Mouse (Mus musculus) urinary bladder, adult 18-20 months (tissue): ENCODE results near the gene March11.

Experiments
- DNase-seq, 2 experiments: peaks; one replicate each; pipeline ENCODE4 v3.0.0; 2022; ENCODE audit warnings: low spot score in 2 of 2, mixed read lengths in 2 of 2

The March11 gene

DNA sequence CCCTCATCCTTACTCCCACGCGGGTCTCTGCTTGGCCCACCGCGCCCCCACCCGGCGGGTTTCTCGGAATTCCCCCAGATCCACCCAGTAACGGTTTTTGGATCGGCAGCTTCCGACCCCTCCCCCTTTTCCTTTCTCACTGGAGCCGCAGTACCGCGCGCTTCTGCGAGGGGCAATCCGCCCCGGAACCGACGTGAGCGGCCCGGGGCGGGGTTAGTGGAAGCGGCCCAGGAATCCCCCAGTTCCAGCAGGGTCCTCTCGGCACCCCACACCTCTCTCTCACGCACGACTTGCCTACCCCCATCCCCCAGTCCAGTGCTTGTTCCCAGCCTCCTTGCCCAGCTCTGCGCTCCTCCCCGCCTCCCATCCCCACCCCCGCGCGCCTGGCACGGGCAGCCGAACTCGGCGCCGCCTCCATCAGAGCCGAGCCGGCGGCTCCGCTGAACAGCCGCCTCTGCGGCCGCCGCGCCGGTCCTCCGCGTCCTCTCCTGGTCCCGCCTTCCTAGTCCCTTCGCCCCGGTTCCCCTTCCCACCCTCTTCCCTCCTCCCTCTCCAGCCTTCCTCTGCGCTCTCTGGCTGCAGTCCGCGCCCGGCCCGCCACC, at the start of gene March11:
Gene March11, plus strand, starts transcription at position 420 of the 602 bp plus-strand sequence.
- no peak for DNase-seq

DNA sequence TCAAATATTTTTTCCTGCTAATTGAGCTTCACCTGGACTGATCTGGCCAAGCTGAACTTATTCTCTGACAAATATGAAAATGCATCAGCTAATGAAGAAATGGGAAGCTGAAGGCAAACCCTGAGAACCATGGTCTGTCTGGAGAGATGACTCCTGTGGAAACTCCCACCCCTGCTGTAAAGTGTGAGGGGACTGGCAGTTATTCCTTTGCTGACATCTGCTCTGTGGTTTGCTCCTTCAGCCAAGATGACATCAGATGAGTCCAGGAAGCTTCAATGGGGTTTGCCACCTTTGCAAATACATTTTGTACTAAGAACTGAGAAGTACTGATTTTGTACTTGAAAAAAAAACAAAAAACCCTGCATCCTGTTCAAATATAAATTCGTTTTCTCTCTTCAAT, 46.5 kb upstream of the March11 start:
- no peak for DNase-seq

DNA sequence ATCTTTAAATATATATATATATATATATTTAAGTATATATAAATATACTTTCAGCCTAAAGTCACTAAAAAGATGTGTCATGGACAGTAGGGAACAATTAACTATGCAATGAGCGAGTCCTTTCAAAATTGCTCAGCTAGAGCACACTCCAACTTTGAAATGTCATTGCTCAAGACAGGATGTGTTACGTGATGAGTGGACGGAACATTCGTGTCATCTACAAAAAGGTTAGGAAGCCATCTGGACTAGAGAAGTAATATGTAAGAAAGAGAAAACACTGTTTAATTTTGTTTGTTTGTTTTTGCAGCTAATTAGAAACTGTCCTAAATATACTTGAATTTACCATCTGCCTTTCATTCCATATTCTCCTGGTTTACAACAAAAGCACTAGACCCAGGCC, 39.3 kb upstream of the March11 start:
- DNase-seq, result no peak

DNA sequence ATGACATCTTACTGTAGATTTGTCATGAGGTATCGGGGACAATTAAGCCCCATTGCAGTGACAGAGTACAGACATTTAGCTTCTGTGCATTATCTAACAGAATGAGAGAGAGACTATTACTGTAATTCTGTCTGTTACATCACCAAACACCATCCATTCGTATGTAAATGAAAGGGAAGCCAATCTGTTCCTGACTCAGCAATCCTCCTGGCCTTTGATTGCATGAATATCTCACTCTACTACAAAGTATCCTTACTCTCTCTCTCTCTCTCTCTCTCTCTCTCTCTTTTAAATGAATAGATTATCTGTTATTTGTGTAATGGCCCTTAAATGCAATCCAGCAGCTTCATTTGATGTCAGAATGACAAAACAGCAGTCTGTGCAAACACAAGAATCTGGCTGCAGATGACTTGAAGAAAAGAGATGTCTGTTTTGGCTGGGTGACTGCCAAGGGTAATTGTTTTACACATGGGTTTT, 32.8 kb upstream of the March11 start:
- DNase-seq, result no peak

DNA sequence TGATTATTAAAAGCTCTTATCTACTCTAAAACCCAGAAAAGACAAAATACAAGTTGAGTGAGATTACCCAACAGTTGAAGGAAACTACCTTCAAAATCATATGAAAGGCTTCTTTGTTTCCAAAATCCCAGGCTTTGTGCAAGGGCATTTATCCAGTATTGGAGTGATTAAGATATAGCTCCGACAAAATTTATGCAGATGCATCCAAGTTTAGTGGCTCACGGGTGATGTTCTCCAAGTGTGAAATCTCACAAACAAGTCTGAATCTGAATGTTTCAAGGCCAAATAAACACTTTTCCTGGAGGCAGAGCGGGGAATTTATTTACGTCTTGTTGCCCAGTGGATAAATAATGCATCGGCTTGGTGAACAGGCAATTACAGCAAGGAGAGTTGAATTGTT, 32.2 kb upstream of the March11 start:
- DNase-seq, result no peak

DNA sequence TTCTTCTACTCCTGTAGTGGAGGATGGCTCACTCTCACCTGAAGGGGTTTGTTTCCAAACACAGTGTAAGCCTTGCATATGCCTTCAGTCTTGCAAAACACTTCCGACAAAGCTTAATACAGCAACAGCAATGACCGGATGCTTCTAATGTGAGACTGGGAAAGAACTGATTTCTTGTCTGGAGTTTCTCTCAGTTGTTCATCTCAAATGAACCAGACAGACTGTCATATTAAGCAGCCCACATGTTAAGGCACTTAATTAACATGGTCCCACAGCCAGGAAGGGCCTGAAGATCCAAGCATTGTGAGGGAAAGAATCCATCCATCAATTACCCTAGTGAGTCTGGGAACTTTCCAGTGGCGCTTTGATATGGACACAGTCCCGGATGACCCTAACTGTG, 17.0 kb upstream of the March11 start:
- DNase-seq, result no peak

DNA sequence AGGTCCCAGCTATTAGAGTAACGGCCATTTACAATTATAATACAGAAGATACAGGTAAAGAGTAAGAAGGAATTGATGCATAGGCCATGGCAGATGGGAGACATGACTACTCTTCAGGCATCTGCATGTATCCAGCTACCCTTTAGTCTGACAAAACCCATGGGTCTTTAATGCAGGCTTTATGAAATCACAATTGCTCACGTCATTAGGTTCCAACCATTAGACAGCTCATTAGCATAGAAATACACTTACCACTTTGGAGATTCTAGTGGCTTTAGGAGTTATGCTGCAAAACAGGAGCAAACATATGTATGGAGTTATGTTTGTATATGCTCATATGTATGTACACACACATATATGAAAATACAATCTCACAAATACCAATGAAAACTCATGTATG, 16.0 kb upstream of the March11 start:
- no peak for DNase-seq

DNA sequence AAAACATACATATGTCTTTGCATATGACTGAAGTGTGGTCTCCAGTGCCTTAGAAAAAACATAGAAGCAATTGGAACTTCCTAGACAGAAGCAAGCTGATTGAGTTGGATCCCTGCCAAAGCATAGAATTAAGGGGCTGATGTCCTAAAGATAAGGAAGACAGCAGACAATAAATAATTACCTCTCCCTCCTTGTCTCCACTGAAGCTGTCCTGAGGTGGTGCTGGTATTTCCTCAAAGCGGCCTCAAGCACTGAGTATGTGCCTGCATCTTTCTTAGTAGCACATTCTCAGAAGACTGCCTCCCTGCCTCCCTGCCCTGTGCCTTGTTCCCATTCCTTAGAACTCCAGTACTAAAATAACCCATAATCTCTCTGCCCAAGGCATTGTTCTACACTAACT, 15.6 kb upstream of the March11 start:
- DNase-seq, result no peak

DNA sequence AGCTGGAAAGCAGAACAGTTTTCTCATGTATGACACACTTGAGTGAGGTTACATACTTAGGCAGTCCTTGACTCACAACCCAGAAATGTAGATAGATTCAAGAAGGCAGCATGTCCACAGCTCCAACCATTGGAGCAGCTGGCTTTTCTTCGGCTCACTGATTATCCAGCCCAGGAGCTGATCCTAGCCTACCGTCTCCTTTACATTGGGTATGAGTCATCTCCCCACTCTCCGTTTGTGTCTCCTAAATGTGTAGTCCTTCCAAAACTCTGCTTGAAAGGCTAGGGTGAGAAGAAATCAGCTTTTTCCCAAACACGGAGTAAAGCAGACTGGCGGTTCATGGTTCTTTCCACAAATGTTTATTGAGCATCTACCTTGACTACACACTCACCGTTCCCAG, 10.2 kb upstream of the March11 start:
- DNase-seq, result no peak

DNA sequence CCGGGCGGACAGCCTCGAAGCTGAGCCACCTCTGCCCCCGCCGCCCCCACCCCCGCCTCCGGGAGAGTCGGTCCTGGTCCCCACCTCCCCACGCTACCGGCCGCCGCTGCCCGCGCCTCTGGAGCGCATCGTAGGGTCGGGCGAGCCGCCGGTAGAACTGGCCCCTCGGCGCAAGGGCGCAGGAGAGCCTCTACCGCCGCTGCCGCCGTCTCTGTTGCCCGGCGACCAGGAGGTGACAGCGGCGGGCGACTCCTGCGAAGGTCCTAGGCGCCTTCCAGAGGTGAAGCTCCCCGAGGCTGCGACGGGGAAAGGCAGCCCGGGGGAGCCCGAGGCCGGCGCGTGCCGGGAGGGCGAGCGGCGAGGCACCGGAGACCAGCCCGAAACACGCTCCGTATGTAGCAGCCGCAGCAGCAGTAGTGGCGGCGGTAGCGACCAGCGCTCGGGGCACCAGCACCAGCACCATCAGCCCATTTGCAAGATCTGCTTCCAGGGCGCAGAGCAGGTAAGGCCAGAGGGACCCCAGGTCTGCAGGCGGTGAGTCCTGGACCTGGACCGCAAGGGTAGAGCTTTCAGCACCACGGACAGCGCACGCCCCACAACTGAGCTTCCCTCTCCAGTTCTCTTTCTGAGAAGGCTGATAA, 563 bp downstream of the March11 start:
- DNase-seq, result peak in 1 of 2 experiments; percentile 33

DNA sequence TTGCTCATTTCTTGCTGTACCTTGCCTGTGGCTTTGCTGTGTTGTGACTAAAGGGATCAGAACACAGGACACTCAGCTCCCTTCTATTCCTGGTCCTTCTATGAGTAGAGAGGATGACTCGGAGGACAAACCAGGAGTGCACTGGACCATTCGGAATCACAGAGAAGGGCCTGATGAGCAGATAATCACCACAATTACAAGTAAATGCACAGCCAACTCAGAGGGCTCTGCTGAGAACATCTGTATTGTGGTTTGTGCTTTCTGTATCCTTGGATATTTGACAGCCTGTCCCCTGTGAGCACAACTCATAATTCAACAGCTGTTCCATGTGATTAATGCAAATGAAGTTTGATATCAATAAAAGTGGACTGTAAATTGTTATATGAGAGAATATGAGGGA, 11.0 kb downstream of the March11 start:
- DNase-seq, result no peak

DNA sequence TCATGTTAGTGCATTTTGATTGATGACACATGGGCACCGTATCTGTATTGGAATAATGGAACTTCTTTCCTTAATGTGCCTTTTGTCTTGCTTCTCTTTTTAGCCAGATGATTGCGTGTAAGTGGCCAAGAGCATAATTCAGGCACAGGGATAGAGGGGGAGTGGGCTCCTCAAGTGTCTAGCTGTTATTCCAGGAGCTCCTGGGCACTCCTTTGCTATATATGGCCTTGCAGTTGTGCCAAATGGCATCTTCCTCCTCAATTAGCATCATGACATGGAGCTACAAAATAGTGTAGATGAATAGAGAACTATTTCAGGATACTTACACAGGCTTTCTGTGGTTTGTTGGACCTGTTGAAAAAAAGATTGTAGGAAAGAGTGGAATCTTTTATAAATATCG, 11.6 kb downstream of the March11 start:
- no peak for DNase-seq

DNA sequence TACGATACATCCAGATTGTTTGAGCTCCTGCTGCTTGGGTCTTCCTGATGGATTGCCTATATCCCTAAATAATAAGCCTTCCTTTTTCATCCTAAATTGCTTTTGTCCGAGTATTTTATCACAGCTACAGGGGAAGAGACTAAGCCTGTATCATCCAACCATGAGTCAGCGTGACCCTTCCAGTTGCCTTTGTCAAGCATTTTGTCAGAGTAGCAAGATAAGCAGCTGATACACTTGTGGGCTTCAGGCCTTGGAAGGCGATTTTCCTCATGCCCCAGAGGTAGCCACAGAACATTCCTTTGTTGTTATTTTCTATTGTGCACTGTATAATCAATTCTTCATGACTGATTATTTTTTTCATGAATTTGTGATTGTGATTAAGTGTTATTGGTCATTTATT, 14.0 kb downstream of the March11 start:
- DNase-seq, result no peak

DNA sequence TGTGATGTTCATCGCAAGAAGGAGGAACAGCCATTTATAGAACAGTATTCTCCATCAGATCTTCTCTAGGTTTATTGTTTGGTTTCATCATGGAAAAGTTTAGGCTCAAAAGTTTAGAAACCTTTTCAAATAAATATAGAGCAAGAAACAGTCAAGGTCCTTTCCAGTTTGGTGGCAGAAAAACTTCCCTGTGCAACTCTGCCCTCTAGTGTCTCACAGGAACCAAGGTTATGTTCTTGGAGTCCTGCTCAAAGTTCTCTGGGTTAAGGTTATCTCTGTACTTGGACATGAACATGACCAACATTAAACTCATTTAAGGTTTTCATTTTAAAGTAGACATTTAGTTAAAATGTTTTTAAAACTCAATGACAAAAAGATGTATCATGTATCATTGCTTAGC, 18.3 kb downstream of the March11 start:
- DNase-seq, result no peak

DNA sequence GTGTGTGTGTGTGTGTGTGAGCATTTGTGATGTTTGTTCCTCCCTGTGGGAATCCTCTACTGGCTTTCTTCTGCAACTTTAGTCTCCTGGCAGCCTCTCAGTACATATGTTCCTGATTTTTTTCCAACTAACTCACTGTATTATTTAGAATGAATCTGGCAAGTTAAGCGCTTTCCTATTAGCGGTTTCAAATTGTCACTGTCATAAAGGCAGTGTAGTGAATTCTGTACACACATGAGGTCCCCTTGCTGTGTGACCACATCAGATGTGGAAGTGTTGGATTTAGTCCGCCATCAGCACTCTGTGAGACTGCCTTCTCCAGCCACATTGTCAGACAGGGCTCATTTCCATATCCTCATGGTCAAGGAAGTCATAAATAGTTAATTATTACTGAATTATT, 26.9 kb downstream of the March11 start:
- no peak for DNase-seq

DNA sequence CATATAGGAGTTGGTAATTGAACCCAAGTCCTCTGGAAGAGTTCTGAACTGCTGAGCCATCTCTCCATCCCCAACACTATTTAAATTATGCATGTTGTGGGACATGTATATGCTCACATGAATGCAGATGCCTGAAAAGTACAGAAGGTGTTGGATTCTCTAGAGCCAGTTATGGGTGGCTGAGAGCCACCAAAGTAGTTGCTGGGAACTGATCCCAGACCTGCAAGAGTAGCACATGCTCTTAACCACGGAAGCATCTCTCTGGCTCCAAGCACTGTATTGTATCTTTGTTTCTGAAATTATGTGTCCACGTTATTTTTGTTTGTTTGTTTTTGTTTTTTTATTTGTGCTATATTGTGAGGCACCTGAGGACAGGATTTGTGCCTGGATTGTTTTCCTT, 28.9 kb downstream of the March11 start:
- DNase-seq, result no peak

DNA sequence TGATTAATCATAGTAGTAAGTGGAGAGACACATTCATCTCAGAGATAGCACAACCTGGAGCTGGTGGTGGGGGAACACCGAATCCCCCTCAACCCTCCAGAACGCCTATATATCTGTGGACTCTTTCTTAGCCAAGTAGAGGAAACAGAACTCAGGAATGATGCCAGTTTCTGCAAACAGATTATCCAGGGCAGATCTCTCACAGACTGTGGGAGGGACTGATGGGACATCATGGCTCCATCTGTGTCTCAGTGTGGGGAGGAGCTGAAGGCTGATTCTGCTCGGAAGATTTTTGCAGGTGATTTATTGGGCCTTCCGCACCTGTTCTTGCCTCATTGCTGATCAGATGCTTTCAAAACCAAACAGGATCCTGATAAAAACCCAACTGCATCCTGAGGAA, 29.5 kb downstream of the March11 start:
- no peak for DNase-seq

DNA sequence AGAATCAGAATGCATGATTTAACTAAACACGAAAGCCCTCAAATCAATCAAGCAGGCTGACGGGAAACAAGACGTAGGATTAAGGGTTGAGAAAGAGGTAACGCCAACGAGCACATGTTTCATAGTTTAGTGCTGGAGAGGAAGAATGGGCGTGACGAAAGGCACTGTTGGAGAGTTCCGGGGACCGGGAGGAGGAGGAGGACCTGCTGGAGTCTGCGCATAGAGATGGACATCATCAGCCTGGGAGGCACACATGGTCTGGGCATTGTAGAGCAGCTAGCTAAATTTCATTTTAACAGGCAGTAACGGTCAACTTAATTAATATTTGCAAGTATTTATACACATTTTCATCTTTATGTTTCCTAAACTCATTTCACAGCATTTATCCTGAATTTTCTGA, 31.6 kb downstream of the March11 start:
- DNase-seq, result no peak

DNA sequence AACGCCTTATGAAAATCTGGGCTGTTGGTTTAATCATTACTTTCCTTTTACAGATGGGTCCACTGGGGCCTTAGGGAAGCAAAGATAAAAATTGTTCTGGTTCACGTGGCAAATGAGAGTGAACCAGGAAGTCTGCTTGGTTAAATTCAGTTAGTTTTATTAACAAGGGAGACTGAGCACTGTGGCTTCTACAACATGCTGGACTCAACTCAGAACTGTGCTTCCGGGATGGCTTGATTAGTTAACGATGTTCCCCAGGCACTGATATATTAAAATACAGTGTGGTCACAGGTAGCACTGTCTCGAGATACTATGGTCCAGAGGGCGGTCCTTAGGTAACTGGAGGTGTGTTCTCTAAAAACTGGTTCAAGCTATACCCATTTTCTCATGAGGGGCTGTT, 32.1 kb downstream of the March11 start:
- DNase-seq, result no peak

DNA sequence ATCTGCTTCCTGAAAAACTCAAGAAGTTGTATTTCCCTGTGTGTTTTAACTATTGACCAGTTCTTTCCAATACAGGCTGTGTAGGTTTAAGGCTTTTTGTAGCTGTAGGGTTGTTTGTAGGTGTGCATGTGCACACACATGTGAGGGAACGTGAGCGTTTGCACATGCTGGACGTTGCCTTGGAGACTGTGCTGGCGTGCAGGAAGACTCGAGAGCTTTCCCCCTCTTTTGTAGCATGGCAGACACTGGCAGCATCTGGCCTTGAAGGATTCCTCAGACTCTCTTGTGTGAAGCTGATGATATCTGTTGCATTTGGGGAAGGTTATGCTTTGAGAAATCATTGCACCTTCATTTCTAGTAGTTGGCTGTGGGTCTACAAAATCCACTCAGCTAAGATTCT, 35.5 kb downstream of the March11 start:
- DNase-seq, result no peak

DNA sequence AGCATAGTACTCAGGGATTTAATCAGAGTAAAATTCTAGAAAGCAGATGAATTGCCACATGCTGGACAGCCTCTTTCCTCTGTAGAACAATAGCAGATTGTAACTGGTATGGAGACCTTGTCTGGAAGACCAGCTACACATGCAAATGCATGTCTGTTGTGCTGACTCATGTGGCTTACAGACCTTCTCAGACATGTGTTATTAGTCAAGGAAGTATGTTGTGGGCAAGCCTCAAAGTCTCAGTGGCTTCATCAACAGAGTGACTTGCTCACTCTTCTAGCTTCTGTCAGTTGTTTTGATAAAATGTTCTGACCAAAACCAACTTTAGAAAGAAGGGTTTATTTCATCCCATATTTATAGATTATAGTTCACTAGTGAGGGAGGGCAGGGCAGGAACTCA, 44.8 kb downstream of the March11 start:
- DNase-seq, result no peak

DNA sequence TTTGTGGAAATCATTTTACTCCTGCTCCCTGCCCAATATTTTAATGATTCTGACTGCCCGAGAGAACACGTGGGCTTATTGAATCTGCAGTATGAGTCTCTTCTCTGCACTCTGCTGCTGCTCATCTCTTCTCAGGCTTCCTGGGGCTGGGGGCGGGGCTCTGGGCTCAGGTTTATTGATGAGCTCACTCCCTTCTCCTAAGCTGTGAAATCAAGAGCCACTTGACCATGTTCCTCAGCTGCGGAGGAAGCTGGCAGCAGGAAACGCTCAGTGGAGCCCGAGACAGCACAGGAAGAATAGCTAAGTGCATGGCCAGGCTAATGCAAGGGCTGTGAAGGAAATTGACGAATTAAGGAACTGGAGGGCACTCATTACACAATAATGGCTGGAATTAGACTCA, 56.5 kb downstream of the March11 start:
- DNase-seq, result no peak

DNA sequence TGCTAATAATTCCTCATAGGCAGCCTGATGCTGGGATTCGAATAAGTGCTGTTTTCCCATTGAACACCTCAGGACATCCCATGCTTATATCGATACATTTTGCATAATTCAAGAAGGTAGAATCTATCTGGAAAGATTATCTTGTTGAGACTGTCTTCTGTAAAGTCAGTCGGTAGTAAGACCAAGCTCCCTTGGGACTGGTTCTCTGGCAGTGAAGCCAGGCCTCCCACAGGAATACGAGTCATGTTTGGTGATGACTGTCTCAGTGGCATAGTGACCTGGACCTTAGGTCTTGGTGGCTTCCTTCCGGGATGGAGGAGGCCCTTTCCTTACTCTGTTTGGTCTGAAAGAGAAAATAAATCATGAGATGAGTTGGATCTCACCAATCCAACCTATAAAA, 57.7 kb downstream of the March11 start:
- DNase-seq, result no peak

DNA sequence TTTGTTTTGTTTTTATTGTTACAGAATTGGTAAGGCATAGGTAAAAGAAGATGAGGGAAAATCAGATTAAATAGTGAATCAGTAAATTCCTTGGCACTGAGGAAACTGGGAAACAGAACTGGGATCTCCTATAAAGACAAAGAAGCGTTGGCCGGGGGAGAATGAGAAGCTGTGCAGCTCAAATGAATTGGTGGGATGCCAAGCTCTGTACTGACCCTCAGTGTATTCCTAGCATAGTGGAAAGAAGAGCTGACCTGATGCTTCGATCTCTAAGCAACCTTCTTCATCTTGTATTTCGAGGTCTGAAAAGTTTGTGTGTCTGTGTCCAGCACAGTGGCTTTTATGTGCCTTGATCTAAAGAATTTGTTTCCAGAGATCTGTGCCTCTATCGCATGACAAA, 64.9 kb downstream of the March11 start:
- DNase-seq, result no peak
